ENCODE assay signal across 20 mouse cellular contexts in the genomic region with DNA sequence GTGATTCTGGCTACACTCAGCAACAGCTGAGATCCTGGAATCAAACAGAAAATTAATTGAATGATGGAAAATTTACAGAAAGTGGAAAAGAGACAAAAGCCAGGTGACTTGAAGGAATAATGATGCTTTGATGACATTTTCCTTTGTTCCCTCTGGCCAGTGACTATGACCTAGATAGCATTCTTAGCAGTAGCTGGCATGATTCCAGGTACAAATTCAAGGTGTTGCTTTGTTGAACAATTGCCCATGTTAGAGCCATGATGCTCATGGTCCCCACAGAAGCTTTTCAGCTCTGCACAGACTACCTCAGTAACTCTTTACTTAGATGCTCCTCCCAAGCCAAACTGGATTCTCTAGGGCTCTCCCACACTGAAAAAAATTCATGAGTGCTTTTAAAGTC.
DNase-seq lines count a peak whose midpoint lies in the region; ATAC-seq and TF ChIP-seq lines count a peak whose summit lies in the region.
"Had no signal": no experiment of that assay in that cellular context is flagged by ENCODE, and none has a peak within 500 bp of the region (broad histone marks: within the 10 kb centered on the region; RNA-seq: fewer than 3 reads in every experiment).

No protein-coding gene starts in this region.

- TF ChIP-seq CTCF in lung, embryonic 14.5 days (IDR thresholded peaks at IDR 0.05; ENCODE audit: low read depth) = no peak
- no peak for TF ChIP-seq CTCF in lung, adult 2 months (IDR thresholded peaks at IDR 0.05; ENCODE audit: insufficient read depth, low read length)

- H3K27me3 ChIP-seq in lung, embryonic 14.5 days (ENCODE audit: insufficient read depth, low read length) = no peaks in the 10 kb centered on the region
- H3K27me3 ChIP-seq in hindbrain, embryonic 14.5 days (ENCODE audit: control insufficient read depth, insufficient read depth, low read length) = no peaks in the 10 kb centered on the region
- H3K27me3 ChIP-seq: embryonic facial prominence, embryonic 13.5 days; embryonic facial prominence, embryonic 15.5 days; forebrain, embryonic 12.5 days had no signal

- no peak for TF ChIP-seq POLR2A in lung, adult 2 months (IDR thresholded peaks at IDR 0.05; ENCODE audit: borderline replicate concordance, extremely low read depth, low read depth, low read length)

- peak; percentile 5 for DNase-seq in cerebellum, adult 9-10 months
- DNase-seq in cerebellum, adult 8-10 months = no peak
- DNase-seq in cerebellum, postnatal 14 days = peak; percentile 50 to 51
- DNase-seq in cerebellum, adult 11 months = no peak
- peak; percentile 5 for DNase-seq in lung, embryonic 14.5 days
- DNase-seq in lung, adult 2 months = no peak
- peak; percentile 6 to 14 for DNase-seq in cerebellum, postnatal 36 days
- DNase-seq in hindbrain, embryonic 14.5 days (ENCODE audit: low spot score) = no peak
- DNase-seq: adrenal gland, adult 2 months; adrenal gland, postnatal 10 days; adrenal gland, postnatal 25 days; embryo, embryonic 11 days; gastrocnemius, adult 2 months had no signal

- no peak overlapping the region for H3K9ac ChIP-seq in lung, embryonic 14.5 days
- no peak overlapping the region for H3K9ac ChIP-seq in hindbrain, embryonic 14.5 days
- H3K9ac ChIP-seq: embryonic facial prominence, embryonic 13.5 days; embryonic facial prominence, embryonic 15.5 days; forebrain, embryonic 12.5 days had no signal

- no peak overlapping the region for H3K4me3 ChIP-seq in lung, embryonic 14.5 days (ENCODE audit: low read depth, low read length)
- no peak overlapping the region for H3K4me3 ChIP-seq in lung, adult 2 months (replicated peaks; ENCODE audit: extremely low read depth, low read depth, low read length)
- H3K4me3 ChIP-seq in hindbrain, embryonic 14.5 days (replicated peaks; ENCODE audit: low read length) = no peak overlapping the region
- H3K4me3 ChIP-seq: embryonic facial prominence, embryonic 13.5 days; embryonic facial prominence, embryonic 15.5 days; erythroblast, embryonic 14.5 days; forebrain, embryonic 10.5 days; forebrain, embryonic 12.5 days; gastrocnemius, adult 2 months had no signal

- no peak for ATAC-seq in lung, embryonic 14.5 days (ENCODE audit: insufficient read depth)
- no peak for ATAC-seq in hindbrain, embryonic 14.5 days (ENCODE audit: low FRiP score)
- ATAC-seq: forebrain, embryonic 14.5 days; forebrain, embryonic 16.5 days had no signal

- H3K4me2 ChIP-seq in lung, embryonic 14.5 days = no peak overlapping the region
- H3K4me2 ChIP-seq in hindbrain, embryonic 14.5 days (replicated peaks) = no peak overlapping the region
- H3K4me2 ChIP-seq: embryonic facial prominence, embryonic 13.5 days; embryonic facial prominence, embryonic 15.5 days; forebrain, embryonic 12.5 days had no signal

- no peaks in the 10 kb centered on the region for H3K36me3 ChIP-seq in lung, embryonic 14.5 days (ENCODE audit: insufficient read depth)
- H3K36me3 ChIP-seq in hindbrain, embryonic 14.5 days (replicated peaks; ENCODE audit: control insufficient read depth, insufficient read depth) = no peaks in the 10 kb centered on the region
- H3K36me3 ChIP-seq: embryonic facial prominence, embryonic 13.5 days; embryonic facial prominence, embryonic 15.5 days; forebrain, embryonic 10.5 days; forebrain, embryonic 12.5 days had no signal

- H3K27ac ChIP-seq in lung, embryonic 14.5 days (ENCODE audit: low read depth) = no peak overlapping the region
- H3K27ac ChIP-seq in hindbrain, embryonic 14.5 days = no peak overlapping the region
- H3K27ac ChIP-seq: embryonic facial prominence, embryonic 13.5 days; embryonic facial prominence, embryonic 15.5 days; forebrain, embryonic 10.5 days; forebrain, embryonic 12.5 days; gastrocnemius, adult 2 months had no signal

- no peaks in the 10 kb centered on the region for H3K9me3 ChIP-seq in lung, embryonic 14.5 days (ENCODE audit: low read depth, low read length)
- H3K9me3 ChIP-seq in hindbrain, embryonic 14.5 days (ENCODE audit: control insufficient read depth, low read length) = no peaks in the 10 kb centered on the region
- H3K9me3 ChIP-seq: embryonic facial prominence, embryonic 13.5 days; embryonic facial prominence, embryonic 15.5 days; forebrain, embryonic 10.5 days; forebrain, embryonic 12.5 days had no signal

- H3K4me1 ChIP-seq in lung, embryonic 14.5 days (ENCODE audit: insufficient read depth) = no peaks in the 10 kb centered on the region
- no peaks in the 10 kb centered on the region for H3K4me1 ChIP-seq in lung, adult 2 months (ENCODE audit: control insufficient read depth, insufficient read depth, low read length)
- no peaks in the 10 kb centered on the region for H3K4me1 ChIP-seq in hindbrain, embryonic 14.5 days (replicated peaks; ENCODE audit: control insufficient read depth, insufficient read depth, low read length)
- H3K4me1 ChIP-seq: embryonic facial prominence, embryonic 13.5 days; embryonic facial prominence, embryonic 15.5 days; forebrain, embryonic 10.5 days; forebrain, embryonic 12.5 days had no signal

Comparison
In these comparisons a context has a peak if more than half of its experiments do, and no peak if none do; other contexts are left out.
1. DNase-seq: peak in cerebellum, adult 9-10 months (single experiment), cerebellum, postnatal 14 days (2 of 2), lung, embryonic 14.5 days (single experiment) and cerebellum, postnatal 36 days (2 of 2); none in cerebellum, adult 8-10 months (single experiment), cerebellum, adult 11 months (single experiment), lung, adult 2 months (single experiment) and hindbrain, embryonic 14.5 days (single experiment).